Mouse (Mus musculus) MEL (cell line): ENCODE results near the gene Mcl1. TPM values are rescaled to one million over a fixed set of nuclear protein-coding genes. Genes with fewer than 3 reads are reported as not detected.

Experiments used
- DNase-seq: peaks from one replicate; pipeline ENCODE4 v3.0.0; 2011; ENCODE audit warnings: low read depth, low spot score
- H3K27ac ChIP-seq: 2 replicates; pipeline ENCODE4 v1.5.1; 2012; ENCODE audit warnings: low read depth, mild to moderate bottlenecking, control low read depth, low read length, moderate library complexity; ENCODE audit not compliant: control insufficient read depth
- H3K27me3 ChIP-seq, 2 experiments: fragments of 150-350 bp in 1 of 2; sonication (generic) in 1 of 2; 2 replicates each; pipeline ENCODE4 v1.6.1; 2012; ENCODE audit warnings: low read length in 2 of 2, mild to moderate bottlenecking in 2 of 2, improper control_type of control experiment in 1 of 2, moderate library complexity in 1 of 2; ENCODE audit not compliant: insufficient read depth in 2 of 2, control insufficient read depth in 1 of 2
- H3K36me3 ChIP-seq, 2 experiments: 2 replicates each; pipeline ENCODE4 v1.6.1; 2012 to 2014; ENCODE audit warnings: low read length in 2 of 2, improper control_type of control experiment in 1 of 2, inconsistent platforms in 1 of 2, mild to moderate bottlenecking in 1 of 2; ENCODE audit not compliant: insufficient read depth in 2 of 2, control insufficient read depth in 1 of 2
- H3K4me1 ChIP-seq, 2 experiments: fragments of 150-350 bp in 1 of 2; sonication (generic) in 1 of 2; 2 replicates each; pipeline ENCODE4 v1.6.1; 2012; ENCODE audit warnings: low read length in 2 of 2, improper control_type of control experiment in 1 of 2, mild to moderate bottlenecking in 1 of 2; ENCODE audit not compliant: insufficient read depth in 2 of 2, control insufficient read depth in 1 of 2
- H3K4me3 ChIP-seq, 2 experiments: fragments of 150-350 bp in 1 of 2; sonication (generic) in 1 of 2; 2 replicates each; pipeline ENCODE4 v1.5.1; 2012; ENCODE audit warnings: low read depth in 2 of 2, low read length in 2 of 2, mild to moderate bottlenecking in 2 of 2, moderate library complexity in 2 of 2, control low read depth in 1 of 2, improper control_type of control experiment in 1 of 2; ENCODE audit not compliant: control insufficient read depth in 1 of 2, insufficient read depth in 1 of 2
- H3K79me2 ChIP-seq: 2 replicates; pipeline ENCODE4 v1.6.1; 2012; ENCODE audit warnings: mild to moderate bottlenecking, low read length, moderate library complexity; ENCODE audit not compliant: control insufficient read depth, poor library complexity, insufficient read depth
- H3K9ac ChIP-seq: 2 replicates; pipeline ENCODE4 v1.6.1; 2012; ENCODE audit warnings: low read depth, mild to moderate bottlenecking, control low read depth, low read length, moderate library complexity; ENCODE audit not compliant: control insufficient read depth, poor library complexity, severe bottlenecking
- H3K9me3 ChIP-seq: fragments of 150-350 bp; sonication (generic); replicated peaks from 2 replicates; pipeline ENCODE4 v1.6.1; 2012; ENCODE audit warnings: mild to moderate bottlenecking, low read length, improper control_type of control experiment, moderate library complexity; ENCODE audit not compliant: insufficient read depth
- CTCF ChIP-seq, 3 experiments: IDR thresholded peaks in 2 of 3; conservative IDR thresholded peaks in 1 of 3; 2 replicates each; pipeline ENCODE4 v1.5.1; 2011 to 2012; ENCODE audit warnings: low read length in 3 of 3, low read depth in 2 of 3, mild to moderate bottlenecking in 2 of 3, improper control_type of control experiment in 1 of 3, inconsistent platforms in 1 of 3, mixed read lengths in 1 of 3, moderate library complexity in 1 of 3; ENCODE audit not compliant: control insufficient read depth in 1 of 3, insufficient read depth in 1 of 3, poor library complexity in 1 of 3, severe bottlenecking in 1 of 3
- E2F4 ChIP-seq: IDR thresholded peaks from 2 replicates; pipeline ENCODE4 v1.6.1; 2011; ENCODE audit warnings: low read depth, low read length, improper control_type of control experiment, borderline replicate concordance
- ELF1 ChIP-seq: IDR thresholded peaks from 2 replicates; pipeline ENCODE4 v1.6.1; 2014; ENCODE audit warnings: low read depth, mild to moderate bottlenecking, inconsistent platforms, low read length, improper control_type of control experiment, moderate library complexity
- ETS1 ChIP-seq: IDR thresholded peaks from 2 replicates; pipeline ENCODE4 v1.6.1; 2012; ENCODE audit warnings: low read depth, mild to moderate bottlenecking, inconsistent platforms, low read length, improper control_type of control experiment, moderate library complexity
- KAT2A ChIP-seq: conservative IDR thresholded peaks from 2 replicates; pipeline ENCODE4 v1.6.1; 2012; ENCODE audit warnings: low read depth, low read length, improper control_type of control experiment, inconsistent platforms
- MAFK ChIP-seq: IDR thresholded peaks from 2 replicates; pipeline ENCODE4 v1.6.1; 2011; ENCODE audit warnings: low read depth, mild to moderate bottlenecking, low read length, improper control_type of control experiment, borderline replicate concordance
- MAZ ChIP-seq: IDR thresholded peaks from 2 replicates; pipeline ENCODE4 v1.6.1; 2012; ENCODE audit warnings: low read depth, mild to moderate bottlenecking, inconsistent platforms, low read length, improper control_type of control experiment
- MYB ChIP-seq: IDR thresholded peaks from 2 replicates; pipeline ENCODE4 v1.6.1; 2011; ENCODE audit warnings: mild to moderate bottlenecking, low read depth, low read length, improper control_type of control experiment
- MYC ChIP-seq: IDR thresholded peaks from 2 replicates; pipeline ENCODE4 v1.6.1; 2011; ENCODE audit warnings: low read depth, mild to moderate bottlenecking, low read length, improper control_type of control experiment, moderate library complexity
- NELFE ChIP-seq: IDR thresholded peaks from 2 replicates; pipeline ENCODE4 v1.6.1; 2011; ENCODE audit warnings: low read depth, low read length, improper control_type of control experiment
- NRF1 ChIP-seq: IDR thresholded peaks from 2 replicates; pipeline ENCODE4 v1.6.1; 2014; ENCODE audit warnings: low read depth, mild to moderate bottlenecking, inconsistent platforms, low read length, improper control_type of control experiment, moderate library complexity; ENCODE audit not compliant: poor library complexity, insufficient read depth, severe bottlenecking
- POLR2A ChIP-seq, 2 experiments: IDR thresholded peaks; 2 replicates each; pipeline ENCODE4 v1.6.1; 2011 to 2012; ENCODE audit warnings: low read length in 2 of 2, mild to moderate bottlenecking in 2 of 2, control low read depth in 1 of 2, improper control_type of control experiment in 1 of 2, low read depth in 1 of 2, moderate library complexity in 1 of 2; ENCODE audit not compliant: control insufficient read depth in 1 of 2, insufficient read depth in 1 of 2, poor library complexity in 1 of 2
- POLR2AphosphoS2 ChIP-seq: IDR thresholded peaks from 2 replicates; pipeline ENCODE4 v1.6.1; 2011; ENCODE audit warnings: low read length, improper control_type of control experiment
- RAD21 ChIP-seq: IDR thresholded peaks from 2 replicates; pipeline ENCODE4 v1.6.1; 2011; ENCODE audit warnings: mild to moderate bottlenecking, low read depth, low read length, improper control_type of control experiment
- SMC3 ChIP-seq: IDR thresholded peaks from 2 replicates; pipeline ENCODE4 v1.6.1; 2011; ENCODE audit warnings: low read depth, low read length, improper control_type of control experiment
- TAL1 ChIP-seq: IDR thresholded peaks from 2 replicates; pipeline ENCODE4 v1.6.1; 2012; ENCODE audit warnings: mild to moderate bottlenecking, inconsistent platforms, low read length, moderate library complexity, mixed read lengths
- TBP ChIP-seq: IDR thresholded peaks from 2 replicates; pipeline ENCODE4 v1.8.0; 2011; ENCODE audit warnings: low read depth, low read length, improper control_type of control experiment
- TCF12 ChIP-seq: IDR thresholded peaks from 2 replicates; pipeline ENCODE4 v1.6.1; 2014; ENCODE audit warnings: low read depth, mild to moderate bottlenecking, inconsistent platforms, low read length, improper control_type of control experiment, moderate library complexity
- UBTF ChIP-seq: IDR thresholded peaks from 2 replicates; pipeline ENCODE4 v1.6.1; 2012; ENCODE audit warnings: low read depth, mild to moderate bottlenecking, inconsistent platforms, low read length, improper control_type of control experiment, moderate library complexity, borderline replicate concordance; ENCODE audit not compliant: insufficient read depth
- ZC3H11A ChIP-seq: IDR thresholded peaks from 2 replicates; pipeline ENCODE4 v1.6.1; 2012; ENCODE audit warnings: low read depth, mild to moderate bottlenecking, inconsistent platforms, low read length, improper control_type of control experiment
- ZKSCAN1 ChIP-seq: IDR thresholded peaks from 2 replicates; pipeline ENCODE4 v1.6.1; 2012; ENCODE audit warnings: low read depth, mild to moderate bottlenecking, inconsistent platforms, low read length, improper control_type of control experiment, moderate library complexity
- ZMIZ1 ChIP-seq: IDR thresholded peaks from 2 replicates; pipeline ENCODE4 v1.6.1; 2012; ENCODE audit warnings: low read depth, mild to moderate bottlenecking, inconsistent platforms, low read length, improper control_type of control experiment, moderate library complexity
- polyA plus RNA-seq, 2 experiments: library from polyadenylated mRNA; stranded (reverse) in 1 of 2; unstranded in 1 of 2; fragments of >175 nt in 1 of 2; fragments of >200 nt in 1 of 2; gene quantifications; 2 replicates each; pipeline versions ENCODE4 v1.2.1 to v1.2.4; 2012; ENCODE audit warnings: low replicate concordance in 2 of 2, low read depth in 1 of 2; ENCODE audit not compliant: insufficient read length in 2 of 2, insufficient read depth in 1 of 2, missing spikeins in 1 of 2
- total RNA-seq: library from RNA; depleted of rRNA; stranded (reverse); fragments of 300-350 nt; gene quantifications from 2 replicates; pipeline ENCODE4 v1.2.3, GENCODE M21; 2012

Mcl1 gene
- total and polyA plus RNA-seq, 3 experiments, result 142 to 211 (median 156) TPM

DNA sequence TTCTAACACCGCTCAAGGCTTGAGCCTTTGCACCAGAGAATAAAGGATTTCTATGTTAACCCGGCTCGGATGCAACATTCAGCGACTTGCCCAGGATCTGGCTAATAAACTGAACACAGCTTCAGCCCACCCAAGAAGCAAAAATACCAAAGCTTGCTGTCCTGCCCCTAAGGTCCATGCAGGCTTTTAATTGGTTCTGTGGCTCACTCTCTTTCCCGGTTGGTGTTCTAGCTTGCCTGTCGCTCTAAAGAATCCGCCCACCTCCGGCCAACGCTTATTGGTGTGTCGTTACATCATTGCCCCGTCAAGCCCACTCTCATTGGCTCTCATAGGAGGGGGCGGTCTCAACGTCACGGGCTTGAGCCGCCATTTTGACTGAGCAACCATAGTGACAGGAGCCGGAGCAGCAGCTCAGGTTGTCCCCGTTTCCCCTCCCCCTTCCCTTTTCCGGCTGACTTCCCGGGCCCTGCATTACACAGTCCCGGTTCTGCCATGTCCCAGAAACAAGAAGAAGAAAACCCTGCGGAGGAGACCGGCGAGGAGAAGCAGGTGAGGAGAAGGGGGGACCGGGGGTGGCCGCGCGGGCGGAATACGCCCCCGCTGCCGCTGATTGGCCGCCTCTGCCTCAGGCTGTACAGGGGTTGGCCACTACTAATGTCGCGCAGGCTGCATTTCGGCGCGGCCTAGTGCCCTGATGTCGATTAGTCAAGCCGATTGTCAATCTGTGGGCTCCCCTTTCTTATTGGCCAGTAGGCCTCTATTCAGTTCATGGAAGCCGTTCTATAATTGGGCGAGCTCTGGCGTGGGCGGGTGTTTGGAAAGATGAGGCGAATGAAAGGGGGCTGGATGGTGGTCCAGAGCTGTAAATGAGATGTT lies 33.7 kb upstream of the Mcl1 start, which contains the start of gene Ensa (continued):
- TF ChIP-seq RAD21 (no peak), NRF1 (peak; percentile 65), TAL1 (no peak), MAFK (no peak; the same call in 1 of the 2 replicates)

DNA sequence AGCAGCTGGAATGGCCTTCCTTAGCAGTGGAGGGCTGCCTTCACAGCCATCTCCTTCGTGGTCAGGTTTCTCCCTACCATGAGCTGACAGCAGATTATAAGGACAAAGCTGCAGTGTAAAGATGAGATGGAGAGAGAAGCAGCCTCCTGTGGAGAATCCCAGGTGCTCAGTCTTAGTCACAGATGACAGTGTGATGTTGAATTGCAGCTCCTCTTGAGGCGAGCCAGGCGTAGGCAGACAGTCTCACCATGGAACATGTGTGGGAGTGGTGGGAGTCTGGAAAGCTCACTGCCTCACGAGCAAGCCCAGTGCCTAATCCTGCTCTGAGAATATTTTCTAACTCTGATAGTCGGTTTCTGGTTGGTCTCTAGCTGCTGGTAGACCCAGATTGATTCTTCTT lies 30.8 kb upstream of the Mcl1 start:
- no peak overlapping the region for H3K4me3 ChIP-seq
- no peak overlapping the region for H3K27ac ChIP-seq
- peaks cover 13 to 46% of the 10 kb centered on the region in 2 experiments for H3K36me3 ChIP-seq
- no peaks in the 10 kb centered on the region for H3K27me3 ChIP-seq
- peaks cover 22% of the 10 kb centered on the region for H3K79me2 ChIP-seq
- no peak for DNase-seq
- H3K4me1 ChIP-seq, result peaks cover 7 to 17% of the 10 kb centered on the region in 2 experiments
- TF ChIP-seq SMC3 (no peak), E2F4 (no peak), POLR2A (IDR thresholded peaks at IDR 0.05; ENCODE audit: control insufficient read depth in 1 of 2, insufficient read depth in 1 of 2, low read depth in 1 of 2, low read length in 2 of 2, poor library complexity in 1 of 2) (0 out of 4 replicates have a peak, but pooled peaks of 1 of the 2 experiments have one; percentile 19), ZC3H11A (no peak), MAZ (no peak)
- no peaks in the 10 kb centered on the region for H3K9me3 ChIP-seq
- H3K9ac ChIP-seq, result no peak overlapping the region

DNA sequence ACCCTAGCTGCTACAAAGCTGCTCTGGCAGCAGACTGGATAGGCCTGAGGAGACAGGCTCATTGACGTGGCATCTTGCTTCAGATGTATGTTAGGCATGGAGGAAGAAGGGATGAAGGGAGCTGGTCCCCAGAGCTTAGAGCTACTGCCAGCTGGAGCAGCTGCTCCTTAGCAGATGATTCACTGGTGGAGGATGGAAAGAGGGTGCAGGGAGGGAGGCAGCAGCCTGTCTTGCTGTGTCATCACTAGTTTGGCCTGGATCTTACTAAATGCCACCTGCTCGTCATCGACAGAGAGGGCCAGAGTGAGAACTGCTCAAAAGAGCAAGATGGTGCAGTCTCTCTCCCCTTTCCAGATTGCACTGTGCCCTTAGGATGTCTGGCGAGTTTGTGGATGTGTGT lies 28.8 kb upstream of the Mcl1 start:
- H3K27me3 ChIP-seq, result no peaks in the 10 kb centered on the region
- H3K79me2 ChIP-seq, result peaks cover 22% of the 10 kb centered on the region
- no peak overlapping the region for H3K4me3 ChIP-seq
- no peak overlapping the region for H3K27ac ChIP-seq
- peaks cover 4 to 10% of the 10 kb centered on the region in 2 experiments for H3K4me1 ChIP-seq
- H3K36me3 ChIP-seq, result peaks cover 13 to 60% of the 10 kb centered on the region in 2 experiments
- DNase-seq, result no peak
- TF ChIP-seq MAFK, result no peak
- no peak for TF ChIP-seq NRF1
- TF ChIP-seq ETS1, result no peak
- TF ChIP-seq TCF12, result no peak
- no peak for TF ChIP-seq ZKSCAN1
- TF ChIP-seq MYB, result no peak
- TF ChIP-seq KAT2A, result no peak
- no peak for TF ChIP-seq RAD21
- no peak for TF ChIP-seq MYC
- no peak for TF ChIP-seq POLR2AphosphoS2
- no peak for TF ChIP-seq NELFE
- TF ChIP-seq TBP, result no peak
- TF ChIP-seq CTCF (IDR thresholded peaks at IDR 0.05 in 2 of 3, conservative IDR thresholded peaks at IDR 0.05 in 1 of 3; ENCODE audit: control insufficient read depth in 1 of 3, insufficient read depth in 1 of 3, low read depth in 2 of 3, low read length in 3 of 3, poor library complexity in 1 of 3, severe bottlenecking in 1 of 3), result no peak
- TF ChIP-seq ZC3H11A, result no peak
- TF ChIP-seq ELF1, result no peak
- no peak for TF ChIP-seq ZMIZ1
- TF ChIP-seq UBTF, result no peak
- H3K9ac ChIP-seq, result no peak overlapping the region
- no peaks in the 10 kb centered on the region for H3K9me3 ChIP-seq
